Mouse (Mus musculus) C2C12 (cell line): Measurements from ENCODE around the gene Kif28.
"Not testable (repeated sequence)": the region's sequence is repeated elsewhere in the genome, so short reads cannot be mapped to it uniquely, and the experiment has no call there.

Experiments used
- CTCF ChIP-seq: IDR thresholded peaks from one replicate; pipeline ENCODE4 v1.5.1; 2011; ENCODE audit not compliant: control insufficient read depth, insufficient read depth, insufficient read length
- MAX ChIP-seq: IDR thresholded peaks from one replicate; pipeline ENCODE4 v1.6.1; 2011; ENCODE audit warnings: mild to moderate bottlenecking, control low read depth

GRCm38 (mm10) chr1:179648678-179649077 is 96.4 kb downstream of the Kif28 start:
- TF ChIP-seq MAX, CTCF: not testable (repeated sequence)
